Mouse (Mus musculus) hindbrain, embryonic 16.5 days (tissue): ENCODE measurements around the gene Cdyl2. TPM values are rescaled to one million over a fixed set of nuclear protein-coding genes. Genes with fewer than 3 reads are reported as not detected.

Experiments used
- ATAC-seq: fragments of 200-750 bp; cut with Nextera tagmentation; 2 replicates; pipeline ENCODE4 v1.8.0; 2017; ENCODE audit warnings: moderate TSS enrichment, moderate library complexity
- H3K27ac ChIP-seq: fragments of 300-500 bp; sonication (generic); 2 replicates; pipeline ENCODE4 v1.5.1; 2014; ENCODE audit warnings: low read depth, mild to moderate bottlenecking, control low read depth, low read length, moderate library complexity
- H3K27me3 ChIP-seq: fragments of 300-500 bp; sonication (generic); replicated peaks from 2 replicates; pipeline ENCODE4 v1.6.1; 2014; ENCODE audit warnings: low read length; ENCODE audit not compliant: control insufficient read depth, insufficient read depth
- H3K36me3 ChIP-seq: fragments of 300-500 bp; sonication (generic); 2 replicates; pipeline ENCODE4 v1.6.1; 2014; ENCODE audit warnings: mild to moderate bottlenecking, low read length, moderate library complexity, mixed read lengths; ENCODE audit not compliant: control insufficient read depth, insufficient read depth
- H3K4me1 ChIP-seq: fragments of 300-500 bp; sonication (generic); 2 replicates; pipeline ENCODE4 v1.6.1; 2014; ENCODE audit warnings: low read depth, low read length; ENCODE audit not compliant: control insufficient read depth, insufficient read depth
- H3K4me2 ChIP-seq: fragments of 300-500 bp; sonication (generic); 2 replicates; pipeline ENCODE4 v1.6.1; 2014; ENCODE audit warnings: mild to moderate bottlenecking, low read length, control low read depth, moderate library complexity
- H3K4me3 ChIP-seq: fragments of 300-500 bp; sonication (generic); 2 replicates; pipeline ENCODE4 v1.5.1; 2014; ENCODE audit warnings: mild to moderate bottlenecking, low read length, control low read depth, moderate library complexity
- H3K9ac ChIP-seq: fragments of 300-500 bp; sonication (generic); 2 replicates; pipeline ENCODE4 v1.6.1; 2014; ENCODE audit warnings: low read depth, mild to moderate bottlenecking, control low read depth, low read length, moderate library complexity
- H3K9me3 ChIP-seq: fragments of 300-500 bp; sonication (generic); 2 replicates; pipeline ENCODE4 v1.6.1; 2014; ENCODE audit warnings: mild to moderate bottlenecking, low read length, moderate library complexity; ENCODE audit not compliant: control insufficient read depth
- WGBS: fragments of 180-500 bp; shearing (Covaris S2); extraction: QIAGEN DNeasy Blood & Tissue Kit; methylation state at CpG from one replicate; pipeline ENCODE4 v1.1.7; 2014; 5-methylcytosine and 5-hydroxymethylcytosine counted together
- polyA plus RNA-seq: library from polyadenylated mRNA; unstranded; fragments of >200 nt; fragmentation: Nextera tagmentation; extraction: Ambion mirVana; gene quantifications from 2 replicates; pipeline ENCODE4 v1.2.1, GENCODE M21; 2015

The Cdyl2 gene
- 12.1 and 13.6 TPM in 2 replicates for polyA plus RNA-seq

- H3K27me3 ChIP-seq, result 0 out of 2 replicates have a peak, but pooled peaks cover 2% of the 10 kb centered on the region
- H3K4me2 ChIP-seq, result peak within 1 kb of the TSS; percentile 85
- WGBS, result under 1% methylated on average over 96 of the region's 129 CpGs
- H3K27ac ChIP-seq, result peak within 1 kb of the TSS; percentile 87
- peak within 1 kb of the TSS; percentile 87 for H3K4me3 ChIP-seq
- H3K9me3 ChIP-seq, result peaks cover 9% of the 10 kb centered on the region; the same call in 1 of the 2 replicates
- peak; percentile 95 for ATAC-seq
- peak within 1 kb of the TSS; percentile 89 for H3K9ac ChIP-seq
- peaks cover 6% of the 10 kb centered on the region for H3K4me1 ChIP-seq
- 0 out of 2 replicates have a peak, but pooled peaks cover 2% of the 10 kb centered on the region for H3K36me3 ChIP-seq
Measured at GRCm38 (mm10) chr8:116732684-116733647, at the start of gene Cdyl2. Gene Cdyl2, minus strand, starts transcription at chr8:116732991.

- Histone ChIP-seq H3K4me2 (no peak overlapping the region), H3K36me3 (no peaks in the 10 kb centered on the region), H3K9me3 (0 out of 2 replicates have a peak, but pooled peaks cover under 1% of the 10 kb centered on the region), H3K4me1 (no peaks in the 10 kb centered on the region), H3K4me3 (no peak overlapping the region), H3K9ac (no peak overlapping the region), H3K27ac (no peak overlapping the region), H3K27me3 (no peaks in the 10 kb centered on the region)
- ATAC-seq, result no peak
- WGBS, result 80% methylated on average over 8 of the region's 8 CpGs
Measured at GRCm38 (mm10) chr8:116780594-116780993, 47.8 kb upstream of the Cdyl2 start.

GRCm38 (mm10) chr8:116774220-116774619 lies 41.4 kb upstream of the Cdyl2 start:
- no peaks in the 10 kb centered on the region for H3K4me1 ChIP-seq
- H3K36me3 ChIP-seq, result no peaks in the 10 kb centered on the region
- H3K4me2 ChIP-seq, result no peak overlapping the region
- no peaks in the 10 kb centered on the region for H3K27me3 ChIP-seq
- ATAC-seq, result no peak
- no peak overlapping the region for H3K4me3 ChIP-seq
- 84% methylated on average over 5 of the region's 5 CpGs for WGBS
- H3K9ac ChIP-seq, result no peak overlapping the region
- no peaks in the 10 kb centered on the region for H3K9me3 ChIP-seq
- no peak overlapping the region for H3K27ac ChIP-seq

- no peak overlapping the region for H3K4me2 ChIP-seq
- no peak for ATAC-seq
- WGBS, result 83% methylated on average over 9 of the region's 9 CpGs
- no peaks in the 10 kb centered on the region for H3K9me3 ChIP-seq
- no peak overlapping the region for H3K27ac ChIP-seq
- H3K36me3 ChIP-seq, result no peaks in the 10 kb centered on the region
- no peak overlapping the region for H3K9ac ChIP-seq
- no peaks in the 10 kb centered on the region for H3K27me3 ChIP-seq
- H3K4me3 ChIP-seq, result no peak overlapping the region
- no peaks in the 10 kb centered on the region for H3K4me1 ChIP-seq
Measured at GRCm38 (mm10) chr8:116772727-116773126, 39.9 kb upstream of the Cdyl2 start.

- H3K27me3 ChIP-seq, result no peaks in the 10 kb centered on the region
- H3K9ac ChIP-seq, result no peak overlapping the region
- no peak overlapping the region for H3K4me2 ChIP-seq
- H3K4me1 ChIP-seq, result no peaks in the 10 kb centered on the region
- H3K27ac ChIP-seq, result no peak overlapping the region
- WGBS, result 88% methylated on average over 7 of the region's 7 CpGs
- no peak overlapping the region for H3K4me3 ChIP-seq
- H3K9me3 ChIP-seq, result no peaks in the 10 kb centered on the region
- no peak for ATAC-seq
- no peaks in the 10 kb centered on the region for H3K36me3 ChIP-seq
Measured at GRCm38 (mm10) chr8:116771797-116772343, 39.1 kb upstream of the Cdyl2 start.

- no peaks in the 10 kb centered on the region for H3K4me1 ChIP-seq
- WGBS, result 82% methylated on average over 12 of the region's 12 CpGs
- H3K27me3 ChIP-seq, result no peaks in the 10 kb centered on the region
- no peaks in the 10 kb centered on the region for H3K9me3 ChIP-seq
- H3K27ac ChIP-seq, result no peak overlapping the region
- H3K4me3 ChIP-seq, result no peak overlapping the region
- H3K36me3 ChIP-seq, result no peaks in the 10 kb centered on the region
- ATAC-seq, result no peak
- H3K9ac ChIP-seq, result no peak overlapping the region
- H3K4me2 ChIP-seq, result no peak overlapping the region
Measured at GRCm38 (mm10) chr8:116770756-116771155, 38.0 kb upstream of the Cdyl2 start.

- 79% methylated on average over 3 of the region's 3 CpGs for WGBS
- ATAC-seq, result no peak
- Histone ChIP-seq H3K4me2 (no peak overlapping the region), H3K27ac (no peak overlapping the region), H3K27me3 (no peaks in the 10 kb centered on the region), H3K9ac (no peak overlapping the region), H3K4me1 (no peaks in the 10 kb centered on the region), H3K9me3 (no peaks in the 10 kb centered on the region), H3K36me3 (no peaks in the 10 kb centered on the region), H3K4me3 (no peak overlapping the region)
Measured at GRCm38 (mm10) chr8:116756174-116756573, 23.4 kb upstream of the Cdyl2 start.

- Histone ChIP-seq H3K36me3 (no peaks in the 10 kb centered on the region), H3K9me3 (no peaks in the 10 kb centered on the region), H3K4me1 (no peaks in the 10 kb centered on the region), H3K27ac (no peak overlapping the region), H3K27me3 (no peaks in the 10 kb centered on the region), H3K4me2 (no peak overlapping the region), H3K9ac (no peak overlapping the region), H3K4me3 (no peak overlapping the region)
- WGBS, result 14% methylated on average over 4 of the region's 4 CpGs
- ATAC-seq, result no peak
Measured at GRCm38 (mm10) chr8:116755557-116755956, 22.8 kb upstream of the Cdyl2 start.

- no peak overlapping the region for H3K4me3 ChIP-seq
- H3K4me1 ChIP-seq, result no peaks in the 10 kb centered on the region
- H3K4me2 ChIP-seq, result no peak overlapping the region
- H3K27me3 ChIP-seq, result no peaks in the 10 kb centered on the region
- H3K9me3 ChIP-seq, result 0 out of 2 replicates have a peak, but pooled peaks cover 5% of the 10 kb centered on the region
- WGBS, result 84% methylated on average over 1 of the region's 1 CpGs
- H3K27ac ChIP-seq, result no peak overlapping the region
- H3K36me3 ChIP-seq, result no peaks in the 10 kb centered on the region
- no peak overlapping the region for H3K9ac ChIP-seq
- no peak for ATAC-seq
Measured at GRCm38 (mm10) chr8:116740726-116741125, 7.9 kb upstream of the Cdyl2 start.
